Mouse (Mus musculus) stomach, postnatal 0 days (tissue): ENCODE data around the gene Gtf2ird1.

Experiments
- CTCF ChIP-seq: IDR thresholded peaks from 2 replicates; pipeline ENCODE4 v1.5.1; 2016; ENCODE audit warnings: antibody characterized with exemption, low read depth, mild to moderate bottlenecking, moderate library complexity
- EP300 ChIP-seq: optimal IDR thresholded peaks from 2 replicates; pipeline ENCODE3; 2016; ENCODE audit warnings: antibody characterized with exemption

- TF ChIP-seq CTCF (no peak), EP300 (no peak)
Measured at GRCm38 (mm10) chr5:134469559-134470150, 13.1 kb upstream of the Gtf2ird1 start.
